Mouse (Mus musculus) neural tube, embryonic 10.5 days (tissue): ENCODE results near the gene Galntl6.

Experiments used
- DNase-seq: peaks from one replicate; pipeline ENCODE4 v3.0.0-alpha.2; 2017; ENCODE audit warnings: low spot score; ENCODE audit errors: extremely low spot score

The Galntl6 gene

GRCm38 (mm10) chr8:57888831-57889230 is 1023.6 kb downstream of the Galntl6 start:
- no peak for DNase-seq

GRCm38 (mm10) chr8:57879452-57879851 is 1033.0 kb downstream of the Galntl6 start:
- DNase-seq = no peak

- no peak for DNase-seq
These were observed 1063.4 kb downstream of the Galntl6 start for GRCm38 (mm10) chr8:57849074-57849473.

GRCm38 (mm10) chr8:57843461-57843860 is 1069.0 kb downstream of the Galntl6 start:
- no peak for DNase-seq

- no peak for DNase-seq
These were observed 1069.7 kb downstream of the Galntl6 start for GRCm38 (mm10) chr8:57842462-57843391.

GRCm38 (mm10) chr8:57841446-57841845 is 1071.0 kb downstream of the Galntl6 start:
- DNase-seq = no peak

- DNase-seq = no peak
These were observed 1075.1 kb downstream of the Galntl6 start for GRCm38 (mm10) chr8:57837384-57837783.

- DNase-seq = no peak
These were observed 1075.5 kb downstream of the Galntl6 start for GRCm38 (mm10) chr8:57836981-57837380.

GRCm38 (mm10) chr8:57836201-57836883 is 1076.1 kb downstream of the Galntl6 start:
- no peak for DNase-seq

- DNase-seq = no peak
These were observed 1089.3 kb downstream of the Galntl6 start for GRCm38 (mm10) chr8:57823151-57823550.

GRCm38 (mm10) chr8:57816034-57816433 is 1096.4 kb downstream of the Galntl6 start:
- DNase-seq = no peak

- no peak for DNase-seq
These were observed 1105.4 kb downstream of the Galntl6 start for GRCm38 (mm10) chr8:57807060-57807459.

GRCm38 (mm10) chr8:57805094-57805493 is 1107.3 kb downstream of the Galntl6 start:
- DNase-seq = no peak

GRCm38 (mm10) chr8:57803821-57804220 is 1108.6 kb downstream of the Galntl6 start:
- no peak for DNase-seq

- DNase-seq = no peak
These were observed 1111.2 kb downstream of the Galntl6 start for GRCm38 (mm10) chr8:57801197-57801596.

GRCm38 (mm10) chr8:57800327-57800726 is 1112.1 kb downstream of the Galntl6 start:
- DNase-seq = peak; percentile 56

- DNase-seq = peak; percentile 54
These were observed 1112.6 kb downstream of the Galntl6 start for GRCm38 (mm10) chr8:57799797-57800204.

GRCm38 (mm10) chr8:57793455-57793854 is 1119.0 kb downstream of the Galntl6 start:
- DNase-seq = peak; percentile 23

GRCm38 (mm10) chr8:57792246-57792645 is 1120.2 kb downstream of the Galntl6 start:
- DNase-seq = no peak

- DNase-seq = no peak
These were observed 1121.1 kb downstream of the Galntl6 start for GRCm38 (mm10) chr8:57791309-57791721.

- no peak for DNase-seq
These were observed 1132.9 kb downstream of the Galntl6 start for GRCm38 (mm10) chr8:57779551-57779950.

GRCm38 (mm10) chr8:57777988-57778721 is 1134.3 kb downstream of the Galntl6 start:
- no peak for DNase-seq
